Mouse (Mus musculus) stomach, postnatal 0 days (tissue): ENCODE results near the gene Plscr3.

ENCODE experiments used
- CTCF ChIP-seq: IDR thresholded peaks from 2 replicates; pipeline ENCODE4 v1.5.1; 2016; ENCODE audit warnings: antibody characterized with exemption, low read depth, mild to moderate bottlenecking, moderate library complexity
- EP300 ChIP-seq: optimal IDR thresholded peaks from 2 replicates; pipeline ENCODE3; 2016; ENCODE audit warnings: antibody characterized with exemption

GRCm38 (mm10) chr11:69804652-69804940, 41.6 kb upstream of the Plscr3 start:
- TF ChIP-seq CTCF: no peak
- TF ChIP-seq EP300: no peak
